Mouse (Mus musculus): ENCODE measurements around the gene Acsbg2. TPM values are rescaled to one million over a fixed set of nuclear protein-coding genes. Genes with fewer than 3 reads are reported as not detected.
A peak's percentile ranks its signal among the peaks of the same experiment; 100 is the strongest.

The Acsbg2 gene
- polyA plus RNA-seq, 1 experiment from 2014 or later: not detected

GRCm38 (mm10) chr17:56823352-56823751 lies 50.9 kb downstream of the Acsbg2 start:
- H3K4me1 ChIP-seq (ENCODE audit: control insufficient read depth, insufficient read depth, low read length): no peaks in the 10 kb centered on the region
- no peak overlapping the region for H3K27ac ChIP-seq (ENCODE audit: low read depth, low read length)
- WGBS: 58% methylated on average over 2 of the region's 2 CpGs
- no peaks in the 10 kb centered on the region for H3K36me3 ChIP-seq (ENCODE audit: control insufficient read depth, insufficient read depth, low read length)
- no peaks in the 10 kb centered on the region for H3K27me3 ChIP-seq (ENCODE audit: control insufficient read depth, insufficient read depth, low read length)
- H3K4me2 ChIP-seq (replicated peaks; ENCODE audit: low read depth, low read length): no peak overlapping the region
- ATAC-seq (ENCODE audit: low FRiP score, low TSS enrichment): no peak
- no peak overlapping the region for H3K9ac ChIP-seq (ENCODE audit: low read depth, low read length)
- H3K9me3 ChIP-seq (ENCODE audit: control insufficient read depth, low read length): no peaks in the 10 kb centered on the region
- no peak overlapping the region for H3K4me3 ChIP-seq (ENCODE audit: low read length)

GRCm38 (mm10) chr17:56822380-56822779 lies 51.9 kb downstream of the Acsbg2 start:
- no peaks in the 10 kb centered on the region for H3K4me1 ChIP-seq (ENCODE audit: control insufficient read depth, insufficient read depth, low read length)
- H3K27ac ChIP-seq (ENCODE audit: low read depth, low read length): no peak overlapping the region
- H3K27me3 ChIP-seq (ENCODE audit: control insufficient read depth, insufficient read depth, low read length): no peaks in the 10 kb centered on the region
- 86% methylated on average over 2 of the region's 2 CpGs for WGBS
- no peaks in the 10 kb centered on the region for H3K36me3 ChIP-seq (ENCODE audit: control insufficient read depth, insufficient read depth, low read length)
- H3K9ac ChIP-seq (ENCODE audit: low read depth, low read length): no peak overlapping the region
- no peak overlapping the region for H3K4me3 ChIP-seq (ENCODE audit: low read length)
- no peak for ATAC-seq (ENCODE audit: low FRiP score, low TSS enrichment)
- H3K4me2 ChIP-seq (replicated peaks; ENCODE audit: low read depth, low read length): no peak overlapping the region
- H3K9me3 ChIP-seq (ENCODE audit: control insufficient read depth, low read length): no peaks in the 10 kb centered on the region

- Histone ChIP-seq H3K9me3 (ENCODE audit: control insufficient read depth, low read length) (no peaks in the 10 kb centered on the region), H3K36me3 (ENCODE audit: control insufficient read depth, insufficient read depth, low read length) (no peaks in the 10 kb centered on the region), H3K4me1 (ENCODE audit: control insufficient read depth, insufficient read depth, low read length) (no peaks in the 10 kb centered on the region), H3K27me3 (ENCODE audit: control insufficient read depth, insufficient read depth, low read length) (no peaks in the 10 kb centered on the region), H3K4me3 (ENCODE audit: low read length) (no peak overlapping the region), H3K9ac (ENCODE audit: low read depth, low read length) (no peak overlapping the region), H3K27ac (ENCODE audit: low read depth, low read length) (no peak overlapping the region), H3K4me2 (replicated peaks; ENCODE audit: low read depth, low read length) (no peak overlapping the region)
- WGBS: 76% methylated on average over 8 of the region's 8 CpGs
- no peak for ATAC-seq (ENCODE audit: low FRiP score, low TSS enrichment)
Measured at GRCm38 (mm10) chr17:56819694-56820111, 54.5 kb downstream of the Acsbg2 start.

GRCm38 (mm10) chr17:56819032-56819545 lies 55.2 kb downstream of the Acsbg2 start:
- no peaks in the 10 kb centered on the region for H3K4me1 ChIP-seq (ENCODE audit: control insufficient read depth, insufficient read depth, low read length)
- H3K4me2 ChIP-seq (replicated peaks; ENCODE audit: low read depth, low read length): no peak overlapping the region
- 82% methylated on average over 6 of the region's 6 CpGs for WGBS

GRCm38 (mm10) chr17:56818067-56818636 lies 56.1 kb downstream of the Acsbg2 start:
- H3K9ac ChIP-seq (ENCODE audit: low read depth, low read length): no peak overlapping the region
- WGBS: 31% methylated on average over 11 of the region's 11 CpGs
- H3K27me3 ChIP-seq (ENCODE audit: control insufficient read depth, insufficient read depth, low read length): no peaks in the 10 kb centered on the region
- no peak overlapping the region for H3K27ac ChIP-seq (ENCODE audit: low read depth, low read length)
- H3K36me3 ChIP-seq (ENCODE audit: control insufficient read depth, insufficient read depth, low read length): no peaks in the 10 kb centered on the region
- no peaks in the 10 kb centered on the region for H3K9me3 ChIP-seq (ENCODE audit: control insufficient read depth, low read length)
- H3K4me3 ChIP-seq (ENCODE audit: low read length): no peak overlapping the region
- no peaks in the 10 kb centered on the region for H3K4me1 ChIP-seq (ENCODE audit: control insufficient read depth, insufficient read depth, low read length)
- no peak for ATAC-seq (ENCODE audit: low FRiP score, low TSS enrichment)
- no peak overlapping the region for H3K4me2 ChIP-seq (replicated peaks; ENCODE audit: low read depth, low read length)

More at GRCm38 (mm10) chr17:56819032-56819545, 55.2 kb downstream of the Acsbg2 start:
- H3K9me3 ChIP-seq (ENCODE audit: control insufficient read depth, low read length): no peaks in the 10 kb centered on the region
- no peak overlapping the region for H3K4me3 ChIP-seq (ENCODE audit: low read length)
- no peaks in the 10 kb centered on the region for H3K36me3 ChIP-seq (ENCODE audit: control insufficient read depth, insufficient read depth, low read length)
- no peak overlapping the region for H3K27ac ChIP-seq (ENCODE audit: low read depth, low read length)
- no peak overlapping the region for H3K9ac ChIP-seq (ENCODE audit: low read depth, low read length)
- H3K27me3 ChIP-seq (ENCODE audit: control insufficient read depth, insufficient read depth, low read length): no peaks in the 10 kb centered on the region
- ATAC-seq (ENCODE audit: low FRiP score, low TSS enrichment): no peak

GRCm38 (mm10) chr17:56815057-56815345 lies 59.2 kb downstream of the Acsbg2 start:
- no peak overlapping the region for H3K9ac ChIP-seq (ENCODE audit: low read depth, low read length)
- H3K4me2 ChIP-seq (replicated peaks; ENCODE audit: low read depth, low read length): no peak overlapping the region
- 0 out of 2 replicates have a peak, but pooled peaks cover 6% of the 10 kb centered on the region for H3K4me1 ChIP-seq (ENCODE audit: control insufficient read depth, insufficient read depth, low read length)
- H3K36me3 ChIP-seq (ENCODE audit: control insufficient read depth, insufficient read depth, low read length): no peaks in the 10 kb centered on the region
- no peak overlapping the region for H3K4me3 ChIP-seq (ENCODE audit: low read length)
- no peak overlapping the region for H3K27ac ChIP-seq (ENCODE audit: low read depth, low read length)
- 85% methylated on average over 3 of the region's 3 CpGs for WGBS
- H3K27me3 ChIP-seq (ENCODE audit: control insufficient read depth, insufficient read depth, low read length): no peaks in the 10 kb centered on the region
- H3K9me3 ChIP-seq (ENCODE audit: control insufficient read depth, low read length): no peaks in the 10 kb centered on the region
- no peak for ATAC-seq (ENCODE audit: low FRiP score, low TSS enrichment)

GRCm38 (mm10) chr17:56814316-56815056 lies 59.8 kb downstream of the Acsbg2 start:
- 0 out of 2 replicates have a peak, but pooled peaks cover 6% of the 10 kb centered on the region for H3K4me1 ChIP-seq (ENCODE audit: control insufficient read depth, insufficient read depth, low read length)
- H3K4me3 ChIP-seq (ENCODE audit: low read length): no peak overlapping the region
- no peaks in the 10 kb centered on the region for H3K9me3 ChIP-seq (ENCODE audit: control insufficient read depth, low read length)
- H3K27me3 ChIP-seq (ENCODE audit: control insufficient read depth, insufficient read depth, low read length): no peaks in the 10 kb centered on the region
- H3K4me2 ChIP-seq (replicated peaks; ENCODE audit: low read depth, low read length): no peak overlapping the region
- no peak overlapping the region for H3K9ac ChIP-seq (ENCODE audit: low read depth, low read length)
- ATAC-seq (ENCODE audit: low FRiP score, low TSS enrichment): peak; percentile 65
- 17% methylated on average over 24 of the region's 24 CpGs for WGBS
- no peak overlapping the region for H3K27ac ChIP-seq (ENCODE audit: low read depth, low read length)
- H3K36me3 ChIP-seq (ENCODE audit: control insufficient read depth, insufficient read depth, low read length): no peaks in the 10 kb centered on the region

GRCm38 (mm10) chr17:56810245-56810644 lies 64.0 kb downstream of the Acsbg2 start:
- 13% methylated on average over 3 of the region's 3 CpGs for WGBS
- Histone ChIP-seq H3K4me3 (ENCODE audit: low read length) (no peak overlapping the region), H3K4me1 (ENCODE audit: control insufficient read depth, insufficient read depth, low read length) (0 out of 2 replicates have a peak, but pooled peaks cover 6% of the 10 kb centered on the region), H3K4me2 (replicated peaks; ENCODE audit: low read depth, low read length) (no peak overlapping the region), H3K27ac (ENCODE audit: low read depth, low read length) (0 out of 2 replicates have a peak overlapping the region, but pooled peaks have one; percentile 4), H3K27me3 (ENCODE audit: control insufficient read depth, insufficient read depth, low read length) (no peaks in the 10 kb centered on the region), H3K9me3 (ENCODE audit: control insufficient read depth, low read length) (no peaks in the 10 kb centered on the region), H3K36me3 (ENCODE audit: control insufficient read depth, insufficient read depth, low read length) (no peaks in the 10 kb centered on the region), H3K9ac (ENCODE audit: low read depth, low read length) (no peak overlapping the region)
- peak; percentile 25; the same call in 1 of the 2 replicates for ATAC-seq (ENCODE audit: low FRiP score, low TSS enrichment)

GRCm38 (mm10) chr17:56808518-56808917 lies 65.7 kb downstream of the Acsbg2 start:
- Histone ChIP-seq H3K4me2 (replicated peaks; ENCODE audit: low read depth, low read length) (no peak overlapping the region), H3K27ac (ENCODE audit: low read depth, low read length) (no peak overlapping the region), H3K4me3 (ENCODE audit: low read length) (no peak overlapping the region), H3K36me3 (ENCODE audit: control insufficient read depth, insufficient read depth, low read length) (no peaks in the 10 kb centered on the region), H3K9me3 (ENCODE audit: control insufficient read depth, low read length) (no peaks in the 10 kb centered on the region), H3K9ac (ENCODE audit: low read depth, low read length) (no peak overlapping the region), H3K27me3 (ENCODE audit: control insufficient read depth, insufficient read depth, low read length) (no peaks in the 10 kb centered on the region), H3K4me1 (ENCODE audit: control insufficient read depth, insufficient read depth, low read length) (0 out of 2 replicates have a peak, but pooled peaks cover 6% of the 10 kb centered on the region)
- WGBS: 9% methylated on average over 9 of the region's 9 CpGs
- ATAC-seq (ENCODE audit: low FRiP score, low TSS enrichment): peak; percentile 85
